Comparison of ENCODE assay signal across 21 mouse cellular contexts in genomic region chr6:21805013-21805570, GRCm38 (mm10). TPM values are rescaled to one million over a fixed set of nuclear protein-coding genes. Genes with fewer than 3 reads are reported as not detected.
DNase-seq lines count a peak whose midpoint lies in the region; ATAC-seq and TF ChIP-seq lines count a peak whose summit lies in the region.
"Had no signal": no experiment of that assay in that cellular context is flagged by ENCODE, and none has a peak within 500 bp of the region (broad histone marks: within the 10 kb centered on the region; RNA-seq: fewer than 3 reads in every experiment).

No protein-coding gene starts in this region.

- H3K36me3 ChIP-seq in kidney, embryonic 16.5 days (ENCODE audit: insufficient read depth, low read length) = peaks cover 3% of the 10 kb centered on the region; the same call in 1 of the 2 replicates
- no peaks in the 10 kb centered on the region for H3K36me3 ChIP-seq in lung, postnatal 0 days (ENCODE audit: insufficient read depth, low read length)
- H3K36me3 ChIP-seq: embryonic facial prominence, embryonic 12.5 days had no signal

- H3K9ac ChIP-seq in kidney, embryonic 16.5 days (replicated peaks; ENCODE audit: low read length) = no peak overlapping the region
- no peak overlapping the region for H3K9ac ChIP-seq in lung, postnatal 0 days (replicated peaks; ENCODE audit: low read depth)
- H3K9ac ChIP-seq: embryonic facial prominence, embryonic 12.5 days; hindbrain, embryonic 12.5 days had no signal

- H3K4me2 ChIP-seq in kidney, embryonic 16.5 days (replicated peaks; ENCODE audit: low read depth, low read length) = no peak overlapping the region
- H3K4me2 ChIP-seq in lung, postnatal 0 days (replicated peaks; ENCODE audit: low read depth, low read length) = no peak overlapping the region
- H3K4me2 ChIP-seq: embryonic facial prominence, embryonic 12.5 days; heart, embryonic 11.5 days; hindbrain, embryonic 12.5 days had no signal

- H3K9me3 ChIP-seq in kidney, embryonic 16.5 days (ENCODE audit: low read length) = no peaks in the 10 kb centered on the region
- H3K9me3 ChIP-seq in lung, postnatal 0 days (ENCODE audit: low read length) = no peaks in the 10 kb centered on the region
- H3K9me3 ChIP-seq: embryonic facial prominence, embryonic 12.5 days; hindbrain, embryonic 12.5 days; megakaryocyte, embryonic 14.5 days had no signal

- no peak for DNase-seq in kidney, adult 9 months
- DNase-seq in lung, postnatal 0 days (ENCODE audit: low spot score) = peak; percentile 52
- DNase-seq in lung, postnatal 14 days = no peak
- peak; percentile 62 for DNase-seq in adipocyte (ENCODE audit: low spot score)
- no peak for DNase-seq in yolk sac, embryonic 10.5 days (ENCODE audit: low spot score)
- DNase-seq: cerebellum, adult 9-10 months; gastrocnemius, postnatal 14 days; heart, postnatal 10 days; kidney, adult 18-20 months; kidney, postnatal 36 days; lung, postnatal 10 days; right cerebral cortex, postnatal 25 days; thymus, adult 2 months had no signal

- H3K4me3 ChIP-seq in kidney, embryonic 16.5 days (ENCODE audit: low read length) = no peak overlapping the region
- H3K4me3 ChIP-seq in lung, postnatal 0 days (ENCODE audit: low read depth, low read length) = no peak overlapping the region
- H3K4me3 ChIP-seq: embryonic facial prominence, embryonic 12.5 days; hindbrain, embryonic 12.5 days; megakaryocyte, embryonic 14.5 days had no signal

- H3K27me3 ChIP-seq in kidney, embryonic 16.5 days (ENCODE audit: insufficient read depth, low read length) = no peaks in the 10 kb centered on the region
- no peaks in the 10 kb centered on the region for H3K27me3 ChIP-seq in lung, postnatal 0 days (replicated peaks; ENCODE audit: insufficient read depth, low read length)
- H3K27me3 ChIP-seq: embryonic facial prominence, embryonic 12.5 days; hindbrain, embryonic 12.5 days; megakaryocyte, embryonic 14.5 days had no signal

- peak overlapping the region; percentile 2; the same call in 1 of the 2 replicates for H3K27ac ChIP-seq in kidney, embryonic 16.5 days (ENCODE audit: low read length)
- peak overlapping the region; percentile 51; the same call in 1 of the 2 replicates for H3K27ac ChIP-seq in lung, postnatal 0 days (ENCODE audit: low read length)
- H3K27ac ChIP-seq: embryonic facial prominence, embryonic 12.5 days; hindbrain, embryonic 12.5 days had no signal

- no peak for TF ChIP-seq CTCF in lung, postnatal 0 days (IDR thresholded peaks at IDR 0.05)

- 64% methylated on average over 7 of the region's 7 CpGs for WGBS in kidney, embryonic 16.5 days
- 55% methylated on average over 7 of the region's 7 CpGs for WGBS in lung, postnatal 0 days

- TF ChIP-seq EP300 in lung, postnatal 0 days (IDR thresholded peaks at IDR 0.05) = no peak

- H3K4me1 ChIP-seq in kidney, embryonic 16.5 days (ENCODE audit: insufficient read depth, low read length) = peaks cover 20% of the 10 kb centered on the region; the same call in 1 of the 2 replicates
- H3K4me1 ChIP-seq in lung, postnatal 0 days (ENCODE audit: insufficient read depth, low read depth, low read length) = no peaks in the 10 kb centered on the region
- H3K4me1 ChIP-seq: embryonic facial prominence, embryonic 12.5 days; hindbrain, embryonic 12.5 days; megakaryocyte, embryonic 14.5 days had no signal

- ATAC-seq in kidney, embryonic 16.5 days (ENCODE audit: low FRiP score, low TSS enrichment) = no peak
- peak; percentile 67 for ATAC-seq in lung, postnatal 0 days
- ATAC-seq in monocyte, adult 5-6 weeks (replicated peaks; ENCODE audit: insufficient number of reproducible peaks, low FRiP score, low TSS enrichment, poor library complexity, severe bottlenecking) = no peak
- ATAC-seq: midbrain, embryonic 16.5 days had no signal

RNA-seq across cellular contexts. Expression of gene Tspan12, which starts 47.2 kb away (rescaled TPM):
- polyA plus RNA-seq in kidney, embryonic 16.5 days (2015; fragmentation: Nextera tagmentation; extraction: Ambion mirVana) = 73.1 and 74.1 TPM in 2 replicates
- 84.2 and 85.5 TPM in 2 replicates for polyA plus RNA-seq in lung, postnatal 0 days (2015; fragmentation: Nextera tagmentation; extraction: Ambion mirVana)
- not detected in 3 replicates for total RNA-seq in monocyte, adult 5-6 weeks (2017)
- total RNA-seq: neutrophil, adult 5-6 weeks had no signal

Comparison
In these comparisons a context has a peak if more than half of its experiments do, and no peak if none do; other contexts are left out.
1. DNase-seq: peak in lung, postnatal 0 days (single experiment) and adipocyte (single experiment); none in kidney, adult 9 months (single experiment), lung, postnatal 14 days (single experiment) and yolk sac, embryonic 10.5 days (single experiment).